11 mouse cellular contexts compared by ENCODE assay signal in the genomic region with DNA sequence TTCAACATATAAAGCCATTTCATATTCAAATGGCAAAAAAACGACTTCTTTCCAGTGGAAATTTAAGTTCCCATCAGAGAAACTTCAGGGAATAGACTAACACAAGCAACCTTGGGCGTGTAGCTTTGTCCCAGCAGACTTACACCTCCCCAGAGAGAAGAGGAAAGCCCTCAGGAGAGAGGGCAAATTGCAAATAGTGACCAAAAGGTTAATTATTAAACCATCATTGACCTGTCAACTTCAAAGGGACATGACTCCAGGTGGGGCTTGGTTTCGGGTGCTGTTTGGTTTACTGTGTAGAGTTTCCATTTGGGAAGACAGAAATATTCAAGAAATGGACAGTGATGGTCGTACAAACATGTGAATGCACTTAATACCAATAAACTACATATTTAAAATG.
"Had no signal": no experiment of that assay in that cellular context is flagged by ENCODE, and none has a peak within 500 bp of the region (broad histone marks: within the 10 kb centered on the region; RNA-seq: fewer than 3 reads in every experiment).

No protein-coding gene starts in this region.

- H3K36me3 ChIP-seq: limb, embryonic 10.5 days; midbrain, embryonic 10.5 days; neural tube, embryonic 13.5 days had no signal

- ATAC-seq: hindbrain, postnatal 0 days had no signal

- DNase-seq: lung, embryonic 14.5 days; midbrain, embryonic 14.5 days; retina, postnatal 1 day; right cerebral cortex, postnatal 4 days; spleen, adult 18-20 months; thymus, postnatal 4 days had no signal

- H3K4me3 ChIP-seq: left cerebral cortex, adult 2 months; limb, embryonic 10.5 days; midbrain, embryonic 10.5 days; neural tube, embryonic 13.5 days had no signal

- H3K9ac ChIP-seq: lung, embryonic 14.5 days; neural tube, embryonic 13.5 days had no signal

- H3K27ac ChIP-seq: hindbrain, postnatal 0 days; left cerebral cortex, adult 2 months; limb, embryonic 10.5 days; midbrain, embryonic 10.5 days; neural tube, embryonic 13.5 days had no signal

- H3K9me3 ChIP-seq: limb, embryonic 10.5 days; midbrain, embryonic 10.5 days; neural tube, embryonic 13.5 days had no signal

- H3K4me2 ChIP-seq: lung, embryonic 14.5 days; neural tube, embryonic 13.5 days had no signal

- H3K27me3 ChIP-seq: neural tube, embryonic 13.5 days had no signal
